Mouse (Mus musculus) midbrain, embryonic 10.5 days (tissue): ENCODE results near the gene Gm21974. TPM values are rescaled to one million over a fixed set of nuclear protein-coding genes. Genes with fewer than 3 reads are reported as not detected.
"Not testable (repeated sequence)": the region's sequence is repeated elsewhere in the genome, so short reads cannot be mapped to it uniquely, and the experiment has no call there.

Source experiments
- DNase-seq: peaks from one replicate; pipeline ENCODE4 v3.0.0-alpha.2; 2017; ENCODE audit warnings: low spot score
- H3K27ac ChIP-seq: fragments of 300-500 bp; sonication (generic); replicated peaks from 2 replicates; pipeline ENCODE4 v1.5.1; 2016; ENCODE audit warnings: mild to moderate bottlenecking
- H3K27me3 ChIP-seq: fragments of 300-500 bp; sonication (generic); 2 replicates; pipeline ENCODE4 v1.6.1; 2016; ENCODE audit warnings: low read depth, mild to moderate bottlenecking; ENCODE audit not compliant: poor library complexity, severe bottlenecking
- H3K36me3 ChIP-seq: fragments of 300-500 bp; sonication (generic); 2 replicates; pipeline ENCODE4 v1.6.1; 2016; ENCODE audit warnings: mild to moderate bottlenecking, moderate library complexity
- H3K4me1 ChIP-seq: fragments of 300-500 bp; sonication (generic); 2 replicates; pipeline ENCODE4 v1.6.1; 2016
- H3K4me3 ChIP-seq: fragments of 300-500 bp; sonication (generic); 2 replicates; pipeline ENCODE4 v1.5.1; 2016; ENCODE audit warnings: mild to moderate bottlenecking, moderate library complexity
- H3K9me3 ChIP-seq: fragments of 300-500 bp; sonication (generic); replicated peaks from 2 replicates; pipeline ENCODE4 v1.6.1; 2016; ENCODE audit warnings: mild to moderate bottlenecking
- WGBS: fragments of 180-500 bp; shearing (Covaris S2); methylation state at CpG from one replicate; pipeline ENCODE4 v1.1.7; 2016; 5-methylcytosine and 5-hydroxymethylcytosine counted together
- polyA plus RNA-seq: library from polyadenylated mRNA; unstranded; fragments of >200 nt; fragmentation: Nextera tagmentation; extraction: Ambion mirVana; gene quantifications from 2 replicates; pipeline ENCODE4 v1.2.1, GENCODE M21; 2016

The Gm21974 gene
- not detected in 2 replicates for polyA plus RNA-seq

GRCm38 (mm10) chr7:127895442-127895841 is at the start of gene Gm21974, which contains the start of gene Vkorc1:
TSS of gene Gm21974 (minus strand) at chr7:127895454.
TSS of gene Vkorc1 (minus strand) at chr7:127895617.
- H3K36me3 ChIP-seq = peaks cover 24% of the 10 kb centered on the region
- peak within 1 kb of the TSS; percentile 76 for H3K4me3 ChIP-seq
- H3K27me3 ChIP-seq = no peaks in the 10 kb centered on the region
- H3K4me1 ChIP-seq = peaks cover 17% of the 10 kb centered on the region
- no peaks in the 10 kb centered on the region for H3K9me3 ChIP-seq
- peak; percentile 91 for DNase-seq
- under 1% methylated on average over 26 of the region's 26 CpGs for WGBS
- H3K27ac ChIP-seq = peak within 1 kb of the TSS; percentile 76

DNA sequence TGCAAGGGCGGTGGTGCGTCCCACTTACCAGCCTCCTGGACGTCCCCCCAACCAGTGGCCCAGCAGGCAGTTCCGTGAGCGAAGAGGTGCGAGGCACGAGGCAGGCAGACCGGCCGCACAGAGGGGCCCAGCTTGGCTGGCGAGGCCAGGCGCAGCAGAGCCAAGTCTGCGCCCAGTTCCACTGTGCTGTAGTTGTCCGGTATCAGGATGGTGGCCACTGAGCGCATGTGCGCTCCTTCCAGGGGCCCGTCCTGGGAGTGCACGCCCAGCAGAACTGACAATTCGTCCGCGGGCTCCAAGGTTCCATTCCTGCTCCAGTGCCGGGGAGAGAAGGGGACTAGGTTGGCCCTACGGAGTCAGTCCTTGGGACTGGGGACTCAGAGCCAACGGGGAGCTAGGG is 49.4 kb upstream of the Gm21974 start:
- Histone ChIP-seq H3K9me3 (no peaks in the 10 kb centered on the region), H3K4me1 (peaks cover 5% of the 10 kb centered on the region), H3K27ac (no peak overlapping the region), H3K27me3 (peaks cover 38% of the 10 kb centered on the region), H3K4me3 (peak overlapping the region; percentile 27), H3K36me3 (no peaks in the 10 kb centered on the region)
- 15% methylated on average over 23 of the region's 23 CpGs for WGBS
- no peak for DNase-seq

DNA sequence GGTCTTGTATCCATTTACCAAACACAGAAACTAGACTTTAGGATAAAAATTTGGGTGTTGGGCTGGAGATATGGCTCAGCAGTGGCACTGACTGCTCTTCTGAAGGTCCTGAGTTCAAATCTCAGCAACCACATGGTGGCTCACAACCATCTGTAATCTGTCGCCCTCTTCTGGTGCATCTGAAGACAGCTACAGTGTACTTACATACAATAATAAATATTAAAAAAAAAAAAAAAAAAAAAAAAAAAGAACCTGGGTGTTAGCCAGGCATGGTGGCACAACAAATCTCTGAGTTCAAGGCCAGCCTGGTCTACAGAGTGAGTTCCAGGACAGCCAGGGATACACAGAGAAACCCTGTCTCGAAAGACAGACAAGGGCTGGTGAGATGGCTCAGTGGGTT is 46.8 kb upstream of the Gm21974 start:
- not testable (repeated sequence) for H3K4me1 ChIP-seq, DNase-seq, H3K9me3 ChIP-seq, H3K4me3 ChIP-seq, H3K36me3 ChIP-seq, H3K27ac ChIP-seq
- peaks cover 38% of the 10 kb centered on the region for H3K27me3 ChIP-seq
- 54% methylated on average over 2 of the region's 2 CpGs for WGBS

DNA sequence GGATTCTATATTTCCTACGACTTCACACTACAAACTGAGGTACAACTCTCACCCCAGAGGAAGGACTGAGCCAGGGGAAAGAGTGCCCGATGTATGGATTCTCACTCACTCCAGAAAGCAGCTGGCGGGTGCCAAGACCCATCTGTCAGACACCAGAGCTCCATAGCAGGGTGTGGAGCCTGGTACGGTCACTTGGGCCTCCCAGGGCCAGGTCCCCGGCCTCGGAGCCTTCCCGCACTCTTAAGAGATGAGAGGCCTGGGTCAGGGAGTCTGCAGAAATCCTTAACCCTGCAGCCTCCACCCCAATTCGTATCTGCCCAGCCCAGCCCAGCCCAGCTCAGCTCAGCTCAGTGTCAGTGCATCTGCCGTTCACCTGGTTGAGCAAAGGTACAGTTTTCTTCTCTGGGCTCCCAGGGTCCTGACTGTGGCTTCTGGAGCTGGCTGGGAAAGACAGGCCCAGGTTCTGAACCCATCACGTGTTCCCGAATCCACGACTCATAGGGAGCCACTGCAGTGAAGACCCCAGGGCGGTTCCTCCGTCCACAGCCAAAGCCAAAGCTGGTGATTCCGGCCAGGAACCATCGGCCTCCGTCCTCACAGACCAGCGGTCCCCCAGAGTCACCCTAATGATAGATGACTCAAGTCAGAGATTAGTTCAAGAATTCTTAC is 41.1 kb upstream of the Gm21974 start:
- Histone ChIP-seq H3K27me3 (peaks cover 6% of the 10 kb centered on the region), H3K36me3 (no peaks in the 10 kb centered on the region), H3K27ac (peak overlapping the region; percentile 87), H3K4me3 (peak overlapping the region; percentile 70), H3K4me1 (peaks cover 49% of the 10 kb centered on the region), H3K9me3 (no peaks in the 10 kb centered on the region)
- WGBS = 60% methylated on average over 18 of the region's 18 CpGs
- DNase-seq = peak; percentile 19

GRCm38 (mm10) chr7:127935748-127936159 is 40.5 kb upstream of the Gm21974 start:
- under 1% methylated on average over 38 of the region's 38 CpGs for WGBS
- H3K27ac ChIP-seq = peak overlapping the region; percentile 87
- DNase-seq = no peak

DNA sequence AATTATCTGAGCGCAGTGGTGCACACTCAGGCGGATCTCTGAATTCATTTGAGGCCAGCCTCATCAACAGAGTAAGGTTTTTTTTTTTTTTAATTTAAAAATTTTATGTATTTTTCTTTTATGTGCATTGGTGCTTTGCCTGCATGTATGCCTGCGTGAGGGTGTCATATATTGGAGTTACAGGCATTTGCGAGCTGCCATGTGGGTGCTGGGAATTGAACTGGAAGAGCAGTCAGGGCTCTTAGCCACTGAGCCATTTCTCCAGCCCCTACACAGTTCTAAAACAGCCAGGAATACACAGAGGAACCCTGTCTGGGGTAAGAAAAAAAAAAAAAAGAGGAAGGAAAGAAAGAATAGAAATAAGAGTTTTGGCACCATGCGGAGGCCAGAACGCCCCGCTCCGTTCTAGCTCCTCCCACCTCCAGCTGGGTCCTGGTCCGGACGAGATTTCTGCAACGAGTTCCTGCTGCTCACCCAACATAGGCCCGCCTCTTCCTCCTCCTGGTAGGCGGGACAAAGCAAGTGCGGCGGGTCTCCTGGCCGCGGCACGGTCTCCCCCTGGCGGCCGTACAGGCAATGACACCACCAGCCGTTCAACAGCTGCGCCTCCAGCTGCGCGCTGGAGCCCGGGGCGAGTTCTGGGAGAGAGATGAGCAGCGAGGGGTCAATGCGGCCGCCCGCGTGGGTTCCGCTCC is 39.9 kb upstream of the Gm21974 start:
- peaks cover 12% of the 10 kb centered on the region for H3K27me3 ChIP-seq
- H3K36me3 ChIP-seq = no peaks in the 10 kb centered on the region
- H3K27ac ChIP-seq = peak overlapping the region; percentile 87
- WGBS = 7% methylated on average over 32 of the region's 32 CpGs
- peak overlapping the region; percentile 70 for H3K4me3 ChIP-seq
- peak; percentile 94 for DNase-seq
- no peaks in the 10 kb centered on the region for H3K9me3 ChIP-seq
- peaks cover 52% of the 10 kb centered on the region for H3K4me1 ChIP-seq

More at GRCm38 (mm10) chr7:127935748-127936159, 40.5 kb upstream of the Gm21974 start:
- peaks cover 6% of the 10 kb centered on the region for H3K27me3 ChIP-seq
- H3K9me3 ChIP-seq = no peaks in the 10 kb centered on the region
- peaks cover 52% of the 10 kb centered on the region for H3K4me1 ChIP-seq
- H3K36me3 ChIP-seq = no peaks in the 10 kb centered on the region
- H3K4me3 ChIP-seq = peak overlapping the region; percentile 70

DNA sequence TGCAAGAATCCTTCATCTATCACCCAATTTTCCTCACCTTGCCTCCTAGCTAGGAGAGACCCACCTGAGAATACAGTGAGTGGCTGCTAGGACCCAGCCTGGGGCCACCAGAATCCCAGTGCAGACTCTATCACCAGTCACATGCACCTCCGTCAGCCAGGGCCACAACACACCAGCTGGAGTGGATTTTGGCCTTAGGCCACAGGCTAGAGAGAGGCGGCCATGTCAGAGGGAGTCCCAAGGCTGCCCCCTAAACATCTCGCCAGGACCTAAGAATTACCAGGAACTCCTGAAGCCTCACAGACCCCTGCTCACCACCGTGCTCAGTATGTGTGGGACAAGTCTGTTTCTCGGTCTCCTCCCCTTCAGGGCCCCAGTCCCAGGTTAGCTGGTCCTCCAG is 38.8 kb upstream of the Gm21974 start:
- no peaks in the 10 kb centered on the region for H3K9me3 ChIP-seq
- H3K4me3 ChIP-seq = peak overlapping the region; percentile 18; the same call in 1 of the 2 replicates
- H3K27me3 ChIP-seq = peaks cover 23% of the 10 kb centered on the region
- DNase-seq = no peak
- H3K36me3 ChIP-seq = no peaks in the 10 kb centered on the region
- peaks cover 59% of the 10 kb centered on the region for H3K4me1 ChIP-seq
- 86% methylated on average over 5 of the region's 5 CpGs for WGBS
- H3K27ac ChIP-seq = peak overlapping the region; percentile 87; the same call in 1 of the 2 replicates

DNA sequence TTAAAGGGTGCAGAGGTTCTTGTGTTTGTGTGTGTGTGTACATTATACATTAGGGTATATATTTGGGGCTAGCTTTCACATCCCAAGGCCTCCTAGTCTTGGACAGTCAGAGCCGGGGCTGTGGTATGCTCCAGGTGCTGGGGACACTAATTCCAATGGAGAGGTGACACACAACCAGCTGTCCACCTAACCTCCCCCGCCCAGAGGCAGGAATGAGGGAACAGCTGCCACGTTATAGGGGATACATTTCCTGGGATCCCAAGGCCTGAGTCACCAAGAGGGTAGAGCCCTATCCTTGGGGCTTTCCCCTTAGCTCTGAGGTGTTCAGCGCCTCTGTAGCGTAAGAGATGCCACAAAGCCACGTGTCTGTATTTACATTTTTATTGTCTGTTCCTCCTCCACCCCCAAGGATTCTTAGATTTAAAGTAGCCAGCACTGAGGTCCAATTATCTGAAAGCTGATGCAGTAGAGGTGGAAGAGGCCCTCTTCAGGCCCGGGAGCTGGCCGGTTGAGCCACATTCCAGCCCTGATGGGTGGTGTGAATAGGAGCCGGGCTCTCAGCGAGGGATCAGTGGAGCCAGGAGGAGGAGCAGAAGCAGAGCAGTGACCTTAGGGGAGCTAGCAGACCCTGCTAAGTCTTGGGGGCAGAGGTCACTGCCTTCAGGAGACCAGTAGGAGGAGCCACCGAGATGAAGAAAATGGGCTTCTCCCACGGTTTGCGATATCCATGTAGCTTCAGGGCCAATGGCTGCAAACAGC is 37.2 kb upstream of the Gm21974 start:
- Histone ChIP-seq H3K4me3 (peak overlapping the region; percentile 11; the same call in 1 of the 2 replicates), H3K36me3 (0 out of 2 replicates have a peak, but pooled peaks cover 6% of the 10 kb centered on the region), H3K27ac (peak overlapping the region; percentile 70), H3K4me1 (peaks cover 63% of the 10 kb centered on the region), H3K27me3 (peaks cover 39% of the 10 kb centered on the region), H3K9me3 (no peaks in the 10 kb centered on the region)
- DNase-seq = peak; percentile 57
- 11% methylated on average over 13 of the region's 13 CpGs for WGBS

DNA sequence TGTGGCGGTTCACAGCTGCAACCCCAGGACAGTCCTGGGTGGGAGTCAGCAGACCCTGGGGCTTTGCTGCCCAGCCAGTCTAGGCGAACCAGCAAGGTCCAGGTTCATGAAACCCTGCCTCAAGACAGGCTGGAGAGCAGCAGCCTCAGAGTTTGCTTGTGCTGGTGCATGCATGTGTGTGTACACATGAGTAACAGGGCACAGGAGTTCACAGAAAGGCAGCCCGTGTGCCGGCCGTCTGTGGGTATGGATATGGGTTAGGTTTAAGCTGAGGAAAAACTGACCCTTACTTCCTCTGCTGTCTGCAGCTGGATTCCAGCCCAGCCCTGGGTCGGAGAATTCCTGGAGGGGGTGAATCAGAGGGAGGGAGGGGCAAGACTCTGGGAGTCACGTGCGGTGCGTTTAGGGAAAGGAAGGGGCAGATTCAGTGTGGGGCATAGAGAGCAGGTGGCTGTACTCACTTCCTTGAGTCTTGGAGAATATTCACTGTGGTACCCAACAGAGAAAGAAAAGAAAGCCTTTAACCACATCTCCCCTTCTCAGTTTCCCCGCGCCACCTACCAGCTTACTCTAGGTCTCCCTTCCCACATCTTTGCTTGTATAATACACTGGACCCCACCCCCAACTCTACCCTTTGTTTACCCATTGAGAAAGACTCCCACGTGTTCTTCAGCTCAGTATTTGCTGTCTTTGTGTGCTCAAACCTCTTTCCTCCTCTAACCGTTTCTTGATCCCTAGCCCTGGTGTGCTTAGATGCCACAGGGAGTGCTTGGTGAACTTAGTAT is 36.3 kb upstream of the Gm21974 start:
- Histone ChIP-seq H3K9me3 (no peaks in the 10 kb centered on the region), H3K4me3 (no peak overlapping the region; the same call in 1 of the 2 replicates), H3K27ac (peak overlapping the region; percentile 70), H3K4me1 (peaks cover 63% of the 10 kb centered on the region), H3K36me3 (peaks cover 14% of the 10 kb centered on the region), H3K27me3 (peaks cover 41% of the 10 kb centered on the region)
- WGBS = 35% methylated on average over 13 of the region's 13 CpGs
- peak; percentile 28 for DNase-seq

DNA sequence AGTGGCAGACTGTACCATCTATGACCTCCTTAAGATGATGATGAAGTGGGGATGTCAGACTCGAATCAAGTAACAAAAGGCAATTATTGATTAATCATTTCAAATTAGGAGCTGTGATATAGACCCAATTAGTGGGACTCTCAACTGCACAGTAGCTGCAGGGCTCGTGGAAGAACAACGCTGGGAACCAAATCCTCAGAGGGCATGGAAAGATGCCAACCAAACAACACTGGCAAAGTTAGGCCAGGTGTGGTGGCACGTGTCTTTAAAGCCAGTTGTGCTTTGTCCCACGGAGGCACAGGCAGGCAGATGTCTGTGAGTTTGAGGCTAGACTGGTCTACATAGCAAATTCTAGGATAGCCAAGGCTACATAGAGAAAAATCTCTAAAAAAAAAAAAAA is 35.4 kb upstream of the Gm21974 start:
- Histone ChIP-seq H3K27ac (no peak overlapping the region), H3K4me3 (no peak overlapping the region), H3K36me3 (peaks cover 23% of the 10 kb centered on the region), H3K9me3 (no peaks in the 10 kb centered on the region), H3K27me3 (peaks cover 36% of the 10 kb centered on the region), H3K4me1 (peaks cover 54% of the 10 kb centered on the region)
- 87% methylated on average over 5 of the region's 5 CpGs for WGBS
- no peak for DNase-seq

GRCm38 (mm10) chr7:127929923-127930322 is 34.7 kb upstream of the Gm21974 start, which contains the start of gene Prss8:
TSS of gene Prss8 (minus strand) at chr7:127930104.
- 12% methylated on average over 6 of the region's 6 CpGs for WGBS
- no peak within 1 kb of the TSS; the same call in 1 of the 2 replicates for H3K27ac ChIP-seq
- peak within 1 kb of the TSS; percentile 34 for H3K4me3 ChIP-seq
- peaks cover 36% of the 10 kb centered on the region for H3K27me3 ChIP-seq
- no peaks in the 10 kb centered on the region for H3K9me3 ChIP-seq
- no peak for DNase-seq
- H3K36me3 ChIP-seq = peaks cover 31% of the 10 kb centered on the region
- peaks cover 50% of the 10 kb centered on the region for H3K4me1 ChIP-seq

GRCm38 (mm10) chr7:127928596-127928995 is 33.3 kb upstream of the Gm21974 start:
- H3K4me3 ChIP-seq = no peak overlapping the region
- H3K36me3 ChIP-seq = peaks cover 44% of the 10 kb centered on the region
- no peak overlapping the region for H3K27ac ChIP-seq
- WGBS = 46% methylated on average over 5 of the region's 5 CpGs
- H3K27me3 ChIP-seq = peaks cover 36% of the 10 kb centered on the region
- DNase-seq = no peak
- peaks cover 37% of the 10 kb centered on the region for H3K4me1 ChIP-seq
- H3K9me3 ChIP-seq = no peaks in the 10 kb centered on the region
